Mouse (Mus musculus) CH12.LX (cell line): ENCODE measurements at regions not wholly inside any gene's neighbourhood (a gene's known extent, or its start where the extent isn't known, plus 50 kb on each side); places are given as distances from the start of the nearest gene placed in this dataset.

Source experiments
- DNase-seq: peaks from one replicate; pipeline ENCODE4 v3.0.0-alpha.2; 2013; ENCODE audit errors: extremely low read depth
- H3K27ac ChIP-seq: 2 replicates; pipeline ENCODE4 v1.5.1; 2012; ENCODE audit warnings: low read depth, mild to moderate bottlenecking, control low read depth, moderate library complexity; ENCODE audit not compliant: insufficient read depth
- H3K27me3 ChIP-seq: replicated peaks from 2 replicates; pipeline ENCODE3; 2012; ENCODE audit warnings: inconsistent platforms
- H3K36me3 ChIP-seq, 2 experiments: replicated peaks in 1 of 2; 2 replicates each; pipeline versions ENCODE3 to v1.6.1; 2012; ENCODE audit warnings: inconsistent platforms in 1 of 2, low read length in 1 of 2, mild to moderate bottlenecking in 1 of 2, mixed read lengths in 1 of 2, moderate library complexity in 1 of 2; ENCODE audit not compliant: control insufficient read depth in 1 of 2, insufficient read depth in 1 of 2
- H3K4me1 ChIP-seq, 2 experiments: 2 replicates each; pipeline ENCODE4 v1.6.1; 2012; ENCODE audit warnings: inconsistent platforms in 1 of 2, moderate library complexity in 1 of 2; ENCODE audit not compliant: insufficient read depth in 2 of 2, control insufficient read depth in 1 of 2
- H3K4me2 ChIP-seq: 2 replicates; pipeline ENCODE4 v1.6.1; 2012; ENCODE audit warnings: low read depth, mild to moderate bottlenecking, control low read depth; ENCODE audit not compliant: poor library complexity, insufficient read depth, severe bottlenecking
- H3K4me3 ChIP-seq, 3 experiments: fragments of 150-350 bp in 1 of 3; sonication (generic) in 1 of 3; replicated peaks in 1 of 3; 2 replicates each; pipeline versions ENCODE3 to v1.5.1; 2011 to 2012; ENCODE audit warnings: low read depth in 2 of 3, low read length in 2 of 3, mild to moderate bottlenecking in 2 of 3, moderate library complexity in 2 of 3, control low read depth in 1 of 3, improper control_type of control experiment in 1 of 3, inconsistent platforms in 1 of 3, mixed read lengths in 1 of 3; ENCODE audit not compliant: poor library complexity in 1 of 3
- H3K79me2 ChIP-seq: replicated peaks from 2 replicates; pipeline ENCODE4 v1.6.1; 2012; ENCODE audit warnings: mild to moderate bottlenecking, moderate library complexity; ENCODE audit not compliant: control insufficient read depth, poor library complexity, insufficient read depth, severe bottlenecking; ENCODE audit errors: extremely low read depth
- H3K9ac ChIP-seq: 2 replicates; pipeline ENCODE4 v1.6.1; 2012; ENCODE audit warnings: low read depth, mild to moderate bottlenecking, control low read depth, moderate library complexity; ENCODE audit not compliant: insufficient read depth
- H3K9me3 ChIP-seq: replicated peaks from 2 replicates; pipeline ENCODE3; 2012; ENCODE audit warnings: low read length, inconsistent platforms, mixed read lengths
- BHLHE40 ChIP-seq: IDR thresholded peaks from 2 replicates; pipeline ENCODE4 v1.6.1; 2011; ENCODE audit warnings: mild to moderate bottlenecking, low read depth, low read length, improper control_type of control experiment
- CHD1 ChIP-seq: IDR thresholded peaks from 2 replicates; pipeline ENCODE4 v1.6.1; 2012; ENCODE audit warnings: low read depth, low read length, improper control_type of control experiment, inconsistent platforms
- CHD2 ChIP-seq: IDR thresholded peaks from 2 replicates; pipeline ENCODE4 v1.6.1; 2011; ENCODE audit warnings: low read length, improper control_type of control experiment
- ELF1 ChIP-seq: IDR thresholded peaks from 2 replicates; pipeline ENCODE4 v1.6.1; 2014; ENCODE audit warnings: low read depth, mild to moderate bottlenecking, inconsistent platforms, low read length, improper control_type of control experiment
- EP300 ChIP-seq: IDR thresholded peaks from 2 replicates; pipeline ENCODE4 v1.6.1; 2011; ENCODE audit warnings: low read length, improper control_type of control experiment
- ETS1 ChIP-seq: conservative IDR thresholded peaks from 2 replicates; pipeline ENCODE4 v1.6.1; 2012; ENCODE audit warnings: low read depth, mild to moderate bottlenecking, inconsistent platforms, low read length, improper control_type of control experiment, moderate library complexity
- GABPA ChIP-seq: IDR thresholded peaks from 2 replicates; pipeline ENCODE4 v1.6.1; 2012; ENCODE audit warnings: low read depth, low read length, improper control_type of control experiment, inconsistent platforms; ENCODE audit not compliant: insufficient replicate concordance
- JUN ChIP-seq: IDR thresholded peaks from 2 replicates; pipeline ENCODE4 v1.6.1; 2011; ENCODE audit warnings: low read depth, mild to moderate bottlenecking, low read length, improper control_type of control experiment, moderate library complexity; ENCODE audit not compliant: insufficient read depth
- JUND ChIP-seq: conservative IDR thresholded peaks from 2 replicates; pipeline ENCODE4 v1.6.1; 2011; ENCODE audit warnings: low read depth, low read length, improper control_type of control experiment
- KAT2A ChIP-seq: IDR thresholded peaks from 2 replicates; pipeline ENCODE4 v1.6.1; 2012; ENCODE audit warnings: low read length, improper control_type of control experiment, inconsistent platforms; ENCODE audit not compliant: insufficient replicate concordance
- MAFK ChIP-seq: IDR thresholded peaks from 2 replicates; pipeline ENCODE4 v1.6.1; 2011; ENCODE audit warnings: low read length, improper control_type of control experiment; ENCODE audit not compliant: insufficient replicate concordance
- MAX ChIP-seq: IDR thresholded peaks from 2 replicates; pipeline ENCODE4 v1.6.1; 2011; ENCODE audit warnings: low read length, improper control_type of control experiment
- MXI1 ChIP-seq: IDR thresholded peaks from 2 replicates; pipeline ENCODE4 v1.6.1; 2011; ENCODE audit warnings: mild to moderate bottlenecking, low read depth, low read length, improper control_type of control experiment
- MYC ChIP-seq: IDR thresholded peaks from 2 replicates; pipeline ENCODE4 v1.6.1; 2011; ENCODE audit warnings: low read depth, mild to moderate bottlenecking, improper control_type of control experiment, low read length
- NELFE ChIP-seq: IDR thresholded peaks from 2 replicates; pipeline ENCODE4 v1.6.1; 2011; ENCODE audit warnings: low read depth, low read length, improper control_type of control experiment
- NRF1 ChIP-seq: IDR thresholded peaks from 2 replicates; pipeline ENCODE4 v1.6.1; 2014; ENCODE audit warnings: low read depth, mild to moderate bottlenecking, inconsistent platforms, low read length, improper control_type of control experiment, moderate library complexity
- POLR2A ChIP-seq: IDR thresholded peaks from 2 replicates; pipeline ENCODE4 v1.6.1; 2011; ENCODE audit warnings: low read depth, mild to moderate bottlenecking, improper control_type of control experiment, low read length
- POLR2AphosphoS2 ChIP-seq: IDR thresholded peaks from 2 replicates; pipeline ENCODE4 v1.6.1; 2011; ENCODE audit warnings: low read depth, low read length, improper control_type of control experiment
- RAD21 ChIP-seq: IDR thresholded peaks from 2 replicates; pipeline ENCODE4 v1.6.1; 2011; ENCODE audit warnings: low read depth, mild to moderate bottlenecking, low read length, improper control_type of control experiment, moderate library complexity
- RCOR1 ChIP-seq: conservative IDR thresholded peaks from 2 replicates; pipeline ENCODE4 v1.6.1; 2012; ENCODE audit warnings: low read depth, mild to moderate bottlenecking, inconsistent platforms, low read length, improper control_type of control experiment
- SIN3A ChIP-seq: IDR thresholded peaks from 2 replicates; pipeline ENCODE4 v1.6.1; 2012; ENCODE audit warnings: low read length, improper control_type of control experiment, inconsistent platforms
- SMC3 ChIP-seq: IDR thresholded peaks from 2 replicates; pipeline ENCODE4 v1.6.1; 2011; ENCODE audit warnings: low read depth, low read length, improper control_type of control experiment
- TBP ChIP-seq: conservative IDR thresholded peaks from 2 replicates; pipeline ENCODE4 v1.6.1; 2011; ENCODE audit warnings: low read depth, low read length, improper control_type of control experiment
- ZC3H11A ChIP-seq: IDR thresholded peaks from 2 replicates; pipeline ENCODE4 v1.6.1; 2012; ENCODE audit warnings: low read depth, mild to moderate bottlenecking, inconsistent platforms, low read length, improper control_type of control experiment
- ZNF384 ChIP-seq: IDR thresholded peaks from 2 replicates; pipeline ENCODE4 v1.6.1; 2012; ENCODE audit warnings: low read depth, low read length, improper control_type of control experiment, inconsistent platforms
- dilution Hi-C: fragments of 300-500 bp; cut with MboI; formaldehyde crosslinking; loops from 2 replicates; pipeline ENCODE4 v1.14.3; 2020; ENCODE audit warnings: low sequenced_read_pairs; ENCODE audit not compliant: extremely low pct_unique_long_range_greater_than_20kb, extremely low pct_ligation_motif_present
- in situ Hi-C: fragments of 300-500 bp; cut with MboI; formaldehyde crosslinking; loops from 3 replicates; pipeline ENCODE4 v1.14.3; 2019; ENCODE audit warnings: low sequenced_read_pairs, low pct_ligation_motif_present, low pct_unique_long_range_greater_than_20kb, mixed read lengths

DNA sequence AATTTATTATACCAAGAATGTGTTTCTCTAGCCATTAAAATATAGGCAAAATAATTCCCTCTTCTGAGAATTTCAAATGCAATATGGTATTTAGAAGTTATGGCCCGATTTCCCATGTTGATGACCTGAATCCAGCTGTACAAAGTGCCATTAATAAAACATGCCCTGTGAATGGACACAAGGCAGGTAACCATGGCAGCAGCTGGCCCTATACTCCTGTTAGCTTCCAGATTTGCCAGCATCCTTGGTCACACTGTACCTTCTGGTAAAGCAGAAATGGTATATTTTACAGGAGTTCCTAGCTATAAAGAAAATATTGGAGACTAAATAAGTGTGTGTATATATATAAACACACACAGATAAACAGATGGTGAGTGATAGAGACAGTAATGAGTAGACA lies 77.1 kb upstream of the Pthlh start:
- in situ Hi-C loops, result no loop called here
- H3K27me3 ChIP-seq, result no peaks in the 10 kb centered on the region
- H3K4me3 ChIP-seq, result no peak overlapping the region
- no peaks in the 10 kb centered on the region for H3K9me3 ChIP-seq
- no peak for TF ChIP-seq MAX
- no peak for TF ChIP-seq MAFK
- no peak for TF ChIP-seq JUND
- no peak for TF ChIP-seq JUN
- TF ChIP-seq RAD21, result no peak
- no peak for TF ChIP-seq KAT2A
- TF ChIP-seq TBP, result no peak
- no peak for TF ChIP-seq RCOR1
- no peak for TF ChIP-seq GABPA
- TF ChIP-seq POLR2AphosphoS2, result no peak
- no peak for TF ChIP-seq NELFE
- TF ChIP-seq NRF1, result no peak
- TF ChIP-seq ZNF384, result no peak
- no peak for TF ChIP-seq MYC
- H3K79me2 ChIP-seq, result no peaks in the 10 kb centered on the region
- H3K27ac ChIP-seq, result no peak overlapping the region
- H3K4me2 ChIP-seq, result no peak overlapping the region
- H3K9ac ChIP-seq, result no peak overlapping the region
- dilution Hi-C loops, result no loop called here
- no peaks in the 10 kb centered on the region for H3K4me1 ChIP-seq
- no peak for DNase-seq
- no peaks in the 10 kb centered on the region for H3K36me3 ChIP-seq

DNA sequence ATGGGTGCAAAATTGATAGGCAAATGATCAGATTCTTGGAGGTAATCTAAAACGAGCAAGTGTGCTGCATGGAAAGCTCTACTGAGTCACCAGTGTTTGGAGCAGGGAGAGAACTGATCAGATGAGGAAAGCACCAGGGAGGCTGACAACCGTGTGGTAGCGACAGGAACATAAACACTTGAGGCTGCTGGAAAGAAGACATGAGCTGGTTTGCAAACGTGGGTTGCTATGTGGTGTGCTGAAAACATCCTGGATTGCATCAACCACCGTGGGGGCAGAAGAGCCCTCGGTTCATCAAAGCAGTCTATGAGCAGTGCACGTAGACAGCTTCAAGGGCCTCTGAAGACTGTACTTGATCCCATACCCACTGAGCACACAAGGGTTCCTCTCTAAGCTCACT lies 69.0 kb upstream of the Pthlh start:
- H3K4me3 ChIP-seq, result no peak overlapping the region
- dilution Hi-C loops, result no loop called here
- peaks cover 0 to 7% of the 10 kb centered on the region in 2 experiments; a peak in 1 of 4 replicates for H3K4me1 ChIP-seq
- in situ Hi-C loops, result no loop called here
- no peaks in the 10 kb centered on the region for H3K79me2 ChIP-seq
- H3K4me2 ChIP-seq, result no peak overlapping the region
- H3K27ac ChIP-seq, result no peak overlapping the region
- no peak for TF ChIP-seq RCOR1
- no peak for TF ChIP-seq BHLHE40
- no peak for TF ChIP-seq POLR2AphosphoS2
- TF ChIP-seq POLR2A, result no peak
- TF ChIP-seq ETS1, result no peak
- no peak for TF ChIP-seq SMC3
- TF ChIP-seq MAFK, result no peak
- no peak for TF ChIP-seq RAD21
- TF ChIP-seq NELFE, result no peak
- TF ChIP-seq MXI1, result no peak
- no peak for TF ChIP-seq SIN3A
- no peak for TF ChIP-seq ELF1
- no peak for TF ChIP-seq ZNF384
- TF ChIP-seq MYC, result no peak
- no peak for TF ChIP-seq CHD2
- TF ChIP-seq EP300, result no peak
- TF ChIP-seq JUND, result no peak
- TF ChIP-seq ZC3H11A, result no peak
- TF ChIP-seq CHD1, result no peak
- DNase-seq, result no peak
- no peak overlapping the region for H3K9ac ChIP-seq
- H3K9me3 ChIP-seq, result no peaks in the 10 kb centered on the region
- H3K27me3 ChIP-seq, result no peaks in the 10 kb centered on the region
- H3K36me3 ChIP-seq, result no peaks in the 10 kb centered on the region
